Mouse (Mus musculus) ES-Bruce4 (cell line): Measurements from ENCODE around the gene Hoxa4. TPM values are rescaled to one million over a fixed set of nuclear protein-coding genes. Genes with fewer than 3 reads are reported as not detected.

Experiments
- H3K27ac ChIP-seq: 2 replicates; pipeline ENCODE4 v1.5.1; 2012; ENCODE audit warnings: low read length, inconsistent platforms; ENCODE audit not compliant: insufficient read depth
- H3K27me3 ChIP-seq: 2 replicates; pipeline ENCODE4 v1.6.1; 2012; ENCODE audit warnings: mild to moderate bottlenecking, low read length, inconsistent platforms; ENCODE audit not compliant: control insufficient read depth, poor library complexity, insufficient read depth, severe bottlenecking
- H3K36me3 ChIP-seq: 2 replicates; pipeline ENCODE4 v1.6.1; 2012; ENCODE audit warnings: inconsistent platforms, mild to moderate bottlenecking, low read length, moderate library complexity; ENCODE audit not compliant: control insufficient read depth, poor library complexity, insufficient read depth, severe bottlenecking
- H3K4me1 ChIP-seq: one replicate; pipeline ENCODE4 v1.8.1; 2011; ENCODE audit warnings: low read length; ENCODE audit not compliant: control insufficient read depth, insufficient read depth
- H3K4me3 ChIP-seq: 2 replicates; pipeline ENCODE4 v1.5.1; 2011; ENCODE audit warnings: low read depth, mild to moderate bottlenecking, low read length
- H3K9ac ChIP-seq: 2 replicates; pipeline ENCODE4 v1.6.1; 2012; ENCODE audit warnings: low read depth, mild to moderate bottlenecking, inconsistent platforms; ENCODE audit not compliant: poor library complexity, severe bottlenecking
- H3K9me3 ChIP-seq: replicated peaks from 2 replicates; pipeline ENCODE4 v1.6.1; 2012; ENCODE audit warnings: mild to moderate bottlenecking, low read length, inconsistent platforms; ENCODE audit not compliant: control insufficient read depth, poor library complexity, insufficient read depth, severe bottlenecking
- CTCF ChIP-seq: IDR thresholded peaks from one replicate; pipeline ENCODE4 v1.8.1; 2011; ENCODE audit warnings: low read depth, low read length
- EP300 ChIP-seq: IDR thresholded peaks from 2 replicates; pipeline ENCODE4 v1.6.1; 2011; ENCODE audit warnings: low read depth, low read length; ENCODE audit not compliant: insufficient read depth
- POLR2A ChIP-seq: IDR thresholded peaks from one replicate; pipeline ENCODE4 v1.8.1; 2011; ENCODE audit warnings: low read length; ENCODE audit not compliant: insufficient read depth
- polyA plus RNA-seq: library from polyadenylated mRNA; stranded (reverse); fragments of >200 nt; gene quantifications from 2 replicates; pipeline ENCODE4 v1.2.4, GENCODE M21; 2011; ENCODE audit warnings: low read depth; ENCODE audit not compliant: missing spikeins, insufficient read depth, insufficient read length

Gene Hoxa4
- polyA plus RNA-seq, 1 experiment: not detected

DNA sequence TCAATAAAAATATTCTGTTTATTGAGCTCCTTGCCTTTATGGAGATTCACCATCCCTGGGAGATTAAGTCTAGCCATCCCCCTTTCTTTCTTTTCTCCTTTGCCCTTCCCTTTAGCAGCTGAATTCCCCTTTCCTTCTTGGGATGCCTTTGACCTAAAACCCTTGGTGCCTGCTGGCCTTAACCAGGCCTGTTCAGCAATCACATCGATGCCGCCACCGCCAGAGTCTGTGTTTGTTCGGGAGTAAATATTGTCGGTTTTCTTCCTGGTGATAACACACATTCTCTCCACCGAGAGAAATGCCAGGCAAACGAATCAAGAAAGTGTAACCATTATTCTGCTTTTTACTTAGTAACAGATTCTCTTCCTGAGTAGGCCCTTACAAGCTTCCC, 46.6 kb upstream of the Hoxa4 start:
- Histone ChIP-seq H3K27ac (no peak overlapping the region), H3K27me3 (peaks cover 64% of the 10 kb centered on the region), H3K9ac (no peak overlapping the region), H3K9me3 (no peaks in the 10 kb centered on the region), H3K36me3 (no peaks in the 10 kb centered on the region), H3K4me1 (no peaks in the 10 kb centered on the region), H3K4me3 (no peak overlapping the region)
- TF ChIP-seq CTCF (no peak), POLR2A (no peak), EP300 (no peak)

DNA sequence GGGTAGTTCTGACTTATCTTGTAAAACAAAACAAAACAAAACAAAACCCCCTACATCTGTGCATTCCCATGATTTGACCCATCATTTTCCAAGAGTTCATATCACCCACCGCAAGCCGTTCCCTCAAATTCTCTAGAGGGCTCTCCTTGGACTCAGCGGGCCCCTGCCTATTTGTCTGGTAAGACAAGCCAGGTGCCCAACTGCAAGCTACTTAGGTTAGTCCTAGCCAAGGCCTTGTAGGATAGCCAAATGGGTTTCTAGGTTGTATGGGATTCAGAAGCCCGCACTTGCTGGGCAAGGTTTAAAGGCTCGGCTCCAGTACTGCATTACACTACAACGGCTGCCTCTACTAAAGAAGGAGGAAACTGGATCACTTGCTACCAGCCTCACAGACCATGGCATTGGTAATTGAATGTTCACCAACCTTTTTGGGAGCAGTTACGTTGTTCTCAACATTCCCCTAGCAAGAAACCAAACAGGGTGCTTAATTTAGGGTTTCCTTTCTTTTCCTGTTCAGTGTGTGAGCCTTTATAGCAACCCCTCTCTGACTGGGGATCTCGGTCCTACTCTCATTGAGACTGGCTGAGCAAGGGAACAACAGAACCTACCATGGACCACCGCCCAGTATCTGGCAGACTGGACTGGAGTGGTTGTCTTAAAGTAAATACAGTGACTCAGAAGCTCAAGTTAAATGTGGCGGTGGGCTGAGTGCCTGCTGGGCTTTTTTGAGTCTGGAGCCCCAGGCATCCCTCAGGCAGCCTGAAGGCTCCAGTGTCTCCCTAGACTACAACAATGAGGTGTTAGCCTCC, 46.0 kb upstream of the Hoxa4 start:
- Histone ChIP-seq H3K36me3 (no peaks in the 10 kb centered on the region), H3K27ac (no peak overlapping the region), H3K4me1 (no peaks in the 10 kb centered on the region), H3K9me3 (no peaks in the 10 kb centered on the region), H3K9ac (no peak overlapping the region), H3K27me3 (peaks cover 65% of the 10 kb centered on the region), H3K4me3 (no peak overlapping the region)
- TF ChIP-seq POLR2A: no peak
- no peak for TF ChIP-seq CTCF

DNA sequence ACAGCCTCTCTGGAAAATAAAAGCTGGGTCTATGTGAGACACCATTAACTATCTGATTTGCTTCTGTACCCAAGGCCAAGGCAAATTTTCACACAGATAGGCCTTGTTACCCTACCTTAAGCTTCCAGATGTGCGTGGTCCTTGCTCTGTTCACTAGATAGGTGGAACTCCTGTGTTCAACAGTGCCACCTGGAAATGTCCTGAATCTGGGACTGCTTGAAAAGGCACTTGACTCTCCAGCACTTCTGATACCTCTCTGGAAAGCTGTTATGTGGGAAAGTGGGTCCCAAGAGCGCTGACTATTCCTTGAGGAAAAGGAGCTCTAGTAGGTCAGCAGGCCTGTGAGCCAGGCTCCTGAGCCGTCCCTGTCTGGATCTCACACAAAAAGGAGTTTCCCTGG, 45.3 kb upstream of the Hoxa4 start:
- TF ChIP-seq POLR2A (no peak), EP300 (no peak), CTCF (no peak)
- H3K4me3 ChIP-seq: no peak overlapping the region
- H3K27me3 ChIP-seq: peaks cover 66% of the 10 kb centered on the region
- no peaks in the 10 kb centered on the region for H3K4me1 ChIP-seq
- no peak overlapping the region for H3K9ac ChIP-seq
- H3K9me3 ChIP-seq: no peaks in the 10 kb centered on the region
- H3K27ac ChIP-seq: no peak overlapping the region
- H3K36me3 ChIP-seq: no peaks in the 10 kb centered on the region

DNA sequence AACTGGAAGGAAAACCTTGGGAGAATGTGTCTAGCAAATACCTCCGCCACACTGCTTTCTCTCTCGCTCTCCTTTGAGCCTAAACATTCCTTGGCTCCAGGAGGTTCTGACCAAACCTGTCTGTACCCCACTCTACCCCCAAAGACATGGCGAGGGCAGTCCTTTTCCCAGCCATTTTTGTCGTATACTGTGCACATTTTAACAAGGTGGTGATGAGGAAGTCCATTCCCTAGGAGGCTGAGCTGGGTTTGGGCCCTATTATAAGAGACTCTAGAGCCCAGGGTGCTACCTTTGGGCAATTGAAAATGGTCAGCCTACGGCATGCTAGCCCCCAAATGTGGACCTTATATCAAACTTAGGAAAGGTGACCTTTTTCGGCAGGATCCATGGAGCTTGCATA, 44.3 kb upstream of the Hoxa4 start:
- no peak overlapping the region for H3K4me3 ChIP-seq
- H3K36me3 ChIP-seq: no peaks in the 10 kb centered on the region
- H3K27me3 ChIP-seq: peaks cover 64% of the 10 kb centered on the region
- H3K9me3 ChIP-seq: no peaks in the 10 kb centered on the region
- H3K4me1 ChIP-seq: no peaks in the 10 kb centered on the region
- TF ChIP-seq EP300 (no peak), POLR2A (no peak)
- no peak overlapping the region for H3K9ac ChIP-seq
- H3K27ac ChIP-seq: no peak overlapping the region

DNA sequence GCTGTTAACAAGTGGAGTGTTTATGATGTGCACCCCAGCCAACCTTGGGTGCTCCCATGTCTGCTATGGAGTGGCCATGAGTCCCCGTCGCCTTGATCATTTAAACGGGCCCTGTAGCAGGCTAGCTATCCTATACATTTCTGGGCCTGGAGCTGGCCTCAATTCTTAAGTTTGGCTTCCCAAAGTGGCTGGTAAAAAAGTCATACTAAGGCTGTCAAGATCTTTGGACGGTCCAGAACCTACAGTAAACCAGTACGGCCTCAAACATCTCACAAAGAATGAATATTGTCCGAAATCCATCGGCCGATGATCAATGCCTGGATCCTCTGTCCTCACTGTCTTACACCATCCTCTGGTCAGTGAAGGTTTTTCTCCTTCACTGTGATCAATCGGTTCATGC, 43.7 kb upstream of the Hoxa4 start:
- Histone ChIP-seq H3K27ac (no peak overlapping the region), H3K4me1 (no peaks in the 10 kb centered on the region), H3K9ac (no peak overlapping the region), H3K9me3 (no peaks in the 10 kb centered on the region), H3K4me3 (no peak overlapping the region), H3K36me3 (no peaks in the 10 kb centered on the region), H3K27me3 (peaks cover 69% of the 10 kb centered on the region)
- TF ChIP-seq CTCF (no peak), EP300 (no peak), POLR2A (no peak)

DNA sequence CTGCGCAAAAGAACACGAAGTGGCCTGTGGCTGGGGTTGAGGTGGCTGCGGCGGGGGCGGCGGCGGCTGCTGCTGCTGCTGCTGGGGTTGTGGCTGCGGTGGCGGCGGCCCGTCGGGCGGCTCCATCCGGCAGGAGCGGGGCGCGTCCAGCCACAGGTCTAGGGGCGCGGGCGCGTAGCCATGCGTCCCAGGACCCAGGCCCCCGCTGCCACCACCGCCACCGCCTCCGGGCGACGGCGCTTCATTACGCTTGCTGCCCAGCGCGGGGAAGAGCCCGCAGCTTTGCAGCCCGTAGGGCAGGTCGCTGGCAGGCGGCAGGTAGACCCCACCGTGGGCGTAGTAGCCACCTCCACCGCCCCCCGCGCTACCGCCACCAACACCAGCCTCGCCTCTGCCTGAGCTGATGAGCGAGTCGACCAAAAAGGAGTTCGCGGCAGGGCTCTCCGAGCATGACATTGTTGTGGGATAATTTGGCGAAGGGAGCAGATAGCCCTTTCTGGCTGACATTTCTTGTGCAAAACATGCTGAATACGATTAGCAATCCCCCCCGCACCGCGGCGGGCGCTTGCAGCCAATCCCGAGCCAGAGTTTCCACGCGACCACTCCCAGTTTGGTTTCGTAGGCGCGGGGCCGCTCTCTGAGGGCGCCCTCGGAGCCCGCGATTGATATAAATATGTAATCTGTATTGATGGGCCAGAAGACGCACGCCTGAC, 43.0 kb upstream of the Hoxa4 start:
- Histone ChIP-seq H3K27ac (no peak overlapping the region), H3K4me1 (no peaks in the 10 kb centered on the region), H3K4me3 (peak overlapping the region; percentile 12), H3K9me3 (no peaks in the 10 kb centered on the region), H3K27me3 (peaks cover 68% of the 10 kb centered on the region), H3K9ac (peak overlapping the region; percentile 8; the same call in 1 of the 2 replicates), H3K36me3 (no peaks in the 10 kb centered on the region)
- TF ChIP-seq EP300 (no peak), CTCF (no peak), POLR2A (no peak)
